Mouse (Mus musculus) brain, embryonic 14.5 days (tissue): ENCODE measurements around the gene Sh3bp2.

Experiments
- CTCF ChIP-seq: fragments of 200-500 bp; IDR thresholded peaks from 2 replicates; pipeline ENCODE4 v1.5.1; 2012; ENCODE audit warnings: inconsistent platforms, mild to moderate bottlenecking, moderate library complexity, borderline replicate concordance; ENCODE audit not compliant: insufficient read depth, insufficient read length; ENCODE audit errors: extremely low read depth
- POLR2A ChIP-seq: fragments of 200-500 bp; IDR thresholded peaks from 2 replicates; pipeline ENCODE4 v1.6.1; 2012; ENCODE audit warnings: mild to moderate bottlenecking, inconsistent platforms, borderline replicate concordance; ENCODE audit not compliant: poor library complexity, insufficient read depth, insufficient read length, severe bottlenecking; ENCODE audit errors: extremely low read depth

DNA sequence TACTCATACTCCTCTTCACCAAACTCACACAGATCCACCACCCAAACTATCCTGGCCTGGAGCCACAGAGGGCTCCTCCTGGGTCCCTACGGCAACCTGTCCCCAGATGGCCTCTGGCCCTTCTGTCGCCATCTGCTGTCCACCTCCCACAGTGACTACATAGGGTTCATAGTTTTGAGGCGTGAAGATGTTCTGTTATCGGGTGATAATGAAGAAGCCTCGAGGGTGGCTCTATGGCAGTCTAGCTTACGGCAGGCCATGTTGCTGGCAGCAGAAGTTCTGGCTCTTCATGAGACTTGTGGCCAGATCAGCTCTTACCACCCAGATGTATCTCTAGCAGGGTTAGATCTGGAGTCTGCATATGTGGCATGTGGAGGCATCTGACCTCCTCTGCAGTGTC, 22.8 kb upstream of the Sh3bp2 start:
- TF ChIP-seq CTCF: no peak
- TF ChIP-seq POLR2A: no peak
